Mouse (Mus musculus): ENCODE measurements around the gene Stk4.

DNA sequence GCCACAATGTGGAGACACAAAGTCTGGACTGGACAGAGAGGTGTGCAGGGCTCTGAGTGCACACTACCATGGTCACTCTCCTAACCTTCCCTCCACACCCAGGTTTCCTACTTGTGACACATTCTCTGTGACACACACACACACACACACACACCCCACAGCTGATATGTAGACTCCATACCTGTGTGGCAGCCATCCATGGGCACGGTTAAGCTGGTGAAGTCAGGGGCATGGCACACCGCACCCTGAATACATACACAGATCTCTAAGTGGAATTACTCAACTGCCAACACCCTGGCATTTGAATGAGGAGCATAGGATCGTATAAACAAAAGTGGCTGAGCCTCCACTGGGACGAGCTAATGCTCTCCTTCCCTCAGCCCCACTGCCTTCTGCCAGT lies 110.6 kb downstream of the Stk4 start:
- TF ChIP-seq ZNF384 (IDR thresholded peaks at IDR 0.05; ENCODE audit: low read depth, low read length) = no peak
- TF ChIP-seq CHD2 (IDR thresholded peaks at IDR 0.05; ENCODE audit: low read depth, low read length) = no peak
- no peak for TF ChIP-seq HCFC1 (IDR thresholded peaks at IDR 0.05; ENCODE audit: borderline replicate concordance, insufficient read depth, low read length)
- no peak for TF ChIP-seq MAFK (IDR thresholded peaks at IDR 0.05; ENCODE audit: insufficient read depth, low read depth, low read length)

All from ES-E14 (cell line).